Mouse (Mus musculus): Measurements from ENCODE around the gene Myt1l.

The Myt1l gene

GRCm38 (mm10) chr12:29655673-29656072 is 127.5 kb downstream of the Myt1l start:
- no peak for DNase-seq (ENCODE audit: low spot score)

DNA sequence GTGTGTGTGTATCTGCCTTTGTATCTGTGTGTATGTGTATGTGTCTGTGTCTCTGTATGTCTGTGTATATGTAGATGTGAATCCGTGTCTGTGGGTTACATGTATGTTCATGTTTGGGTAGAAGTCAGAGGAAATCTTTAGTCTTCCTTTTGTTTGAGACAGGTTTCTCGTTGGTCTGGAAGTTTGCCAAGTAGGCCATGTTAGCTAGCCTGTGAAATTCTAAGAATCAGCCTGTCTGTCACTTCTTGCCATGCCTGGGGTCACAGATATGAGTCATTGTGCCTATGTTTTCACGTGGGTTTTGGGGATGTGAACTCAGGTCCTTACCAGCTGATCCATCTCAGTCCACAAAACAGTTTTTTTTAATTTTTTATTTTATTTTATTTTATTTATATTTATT is 128.9 kb downstream of the Myt1l start:
- no peak for DNase-seq (ENCODE audit: low spot score)

- DNase-seq (ENCODE audit: low spot score): no peak
Observed at GRCm38 (mm10) chr12:29657870-29658269, 129.7 kb downstream of the Myt1l start.

DNA sequence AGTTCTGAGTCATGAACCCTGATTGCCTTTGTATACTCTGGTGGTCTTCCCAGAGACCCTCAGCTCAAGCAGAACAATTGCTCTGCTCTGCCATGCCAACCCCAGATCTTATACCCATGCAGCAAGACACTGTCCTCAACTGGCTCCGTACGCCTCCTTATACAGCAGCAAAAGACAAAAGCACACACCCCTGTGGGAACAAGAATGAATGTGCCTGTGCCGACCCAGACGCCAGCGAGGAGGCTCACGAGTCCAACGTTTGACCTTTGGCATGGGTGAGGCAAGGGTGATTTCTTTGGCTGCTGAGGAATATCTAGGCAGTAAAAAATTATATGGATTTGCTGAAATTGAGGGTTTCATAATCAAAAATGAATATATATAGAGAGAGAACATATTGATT is 143.8 kb downstream of the Myt1l start:
- DNase-seq (ENCODE audit: low spot score): no peak

GRCm38 (mm10) chr12:29675594-29676362 is 147.6 kb downstream of the Myt1l start:
- peak; percentile 76 for DNase-seq (ENCODE audit: low spot score)

DNA sequence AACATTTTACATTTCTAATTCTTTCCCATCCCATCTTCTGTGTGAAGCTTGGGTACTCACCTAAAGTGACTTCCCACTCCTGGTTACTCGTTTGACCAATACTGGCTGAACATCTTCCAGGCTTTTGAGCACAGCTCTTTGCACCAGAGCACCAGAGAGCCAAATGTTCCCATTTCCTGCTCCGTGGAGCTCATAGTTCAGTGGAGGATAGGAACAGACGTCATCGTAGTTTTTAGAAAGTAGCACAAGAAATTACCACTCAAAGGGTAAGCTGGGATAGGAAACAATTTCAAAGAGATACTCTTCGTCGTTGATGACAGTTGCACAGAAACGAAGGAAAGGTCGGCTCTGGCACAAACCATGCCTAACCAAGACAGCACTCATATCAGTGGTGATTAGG is 154.2 kb downstream of the Myt1l start:
- DNase-seq (ENCODE audit: low spot score): no peak

DNA sequence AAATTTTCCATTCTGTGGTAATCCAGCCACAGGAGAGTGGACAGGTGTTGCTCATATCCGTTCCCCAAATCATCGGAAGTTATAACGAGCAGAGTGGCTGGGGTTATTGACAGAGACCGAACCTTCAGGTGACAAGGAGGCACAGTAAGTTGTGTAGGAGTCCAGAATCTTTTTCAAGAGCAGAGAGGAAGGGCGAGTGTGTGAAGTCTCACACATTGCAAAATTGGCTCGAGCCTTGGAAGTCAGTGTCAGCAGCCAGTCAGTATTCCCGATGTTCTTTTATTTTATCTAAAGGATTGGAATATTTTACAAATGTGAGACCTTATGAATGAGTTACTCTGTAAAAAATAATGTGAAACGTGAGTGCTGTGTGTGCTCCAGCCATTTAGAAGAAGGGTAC is 154.8 kb downstream of the Myt1l start:
- no peak for DNase-seq (ENCODE audit: low spot score)

- DNase-seq (ENCODE audit: low spot score): no peak
Observed at GRCm38 (mm10) chr12:29686241-29686640, 158.1 kb downstream of the Myt1l start.

GRCm38 (mm10) chr12:29691566-29691965 is 163.4 kb downstream of the Myt1l start:
- DNase-seq (ENCODE audit: low spot score): no peak

GRCm38 (mm10) chr12:29695194-29695593 is 167.0 kb downstream of the Myt1l start:
- peak; percentile 79 for DNase-seq (ENCODE audit: low spot score)

- DNase-seq (ENCODE audit: low spot score): peak; percentile 67
Observed at GRCm38 (mm10) chr12:29697526-29698500, 169.6 kb downstream of the Myt1l start.

DNA sequence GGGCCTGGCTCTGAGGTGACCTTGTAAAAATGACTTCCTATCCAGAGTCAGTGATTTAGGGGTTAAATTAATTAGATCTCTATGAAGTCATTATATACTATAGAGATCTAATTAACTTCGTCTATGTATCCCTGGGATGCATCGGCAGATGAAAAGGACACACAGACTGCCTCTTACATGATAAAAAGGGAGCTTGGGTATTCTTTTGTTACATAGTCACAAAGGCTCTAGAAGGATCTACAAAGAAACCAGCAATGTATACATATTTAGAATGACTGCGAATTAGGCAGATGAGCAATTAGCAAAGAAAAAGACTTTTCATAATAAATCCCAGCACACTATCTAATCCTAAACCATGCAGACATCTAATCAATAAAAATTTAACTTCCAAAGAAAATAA is 170.4 kb downstream of the Myt1l start:
- DNase-seq (ENCODE audit: low spot score): no peak

DNA sequence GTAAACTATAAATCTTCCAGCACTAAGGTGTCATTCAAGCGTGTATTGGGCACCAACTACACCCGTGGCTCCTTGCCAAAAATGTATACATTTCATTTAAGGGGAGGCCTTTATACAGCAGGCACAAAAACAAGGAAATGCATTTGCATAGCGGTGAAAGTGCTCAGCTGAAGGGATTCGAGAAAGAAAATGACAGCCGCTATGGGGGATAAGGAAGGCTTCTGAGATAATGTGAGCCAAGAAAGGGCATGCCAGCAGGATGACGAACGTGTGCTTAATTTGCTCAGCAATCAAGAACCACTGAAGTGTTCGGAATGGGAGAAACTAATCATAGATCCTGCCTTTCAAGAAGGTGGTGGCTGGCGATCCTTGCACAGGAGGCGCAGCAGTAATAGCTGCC is 170.8 kb downstream of the Myt1l start:
- no peak for DNase-seq (ENCODE audit: low spot score)

DNA sequence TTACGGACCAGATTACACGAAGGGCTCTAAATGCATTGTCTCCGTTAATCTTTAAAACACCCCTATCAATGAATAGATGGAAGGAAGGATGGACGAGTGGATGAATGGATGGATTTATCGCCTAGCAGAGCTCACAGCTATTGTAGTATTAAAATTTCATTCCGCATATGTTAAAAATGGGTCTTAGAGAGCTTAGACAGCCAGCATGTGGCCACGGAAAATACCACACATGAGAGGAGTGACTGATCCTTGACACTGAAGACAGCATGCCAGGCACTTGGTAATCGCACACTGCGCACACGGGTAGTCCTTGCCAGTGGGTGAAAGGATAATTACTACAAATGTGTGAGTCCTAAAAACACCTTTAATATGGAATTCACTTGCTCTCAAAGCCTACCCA is 171.2 kb downstream of the Myt1l start:
- no peak for DNase-seq (ENCODE audit: low spot score)

DNA sequence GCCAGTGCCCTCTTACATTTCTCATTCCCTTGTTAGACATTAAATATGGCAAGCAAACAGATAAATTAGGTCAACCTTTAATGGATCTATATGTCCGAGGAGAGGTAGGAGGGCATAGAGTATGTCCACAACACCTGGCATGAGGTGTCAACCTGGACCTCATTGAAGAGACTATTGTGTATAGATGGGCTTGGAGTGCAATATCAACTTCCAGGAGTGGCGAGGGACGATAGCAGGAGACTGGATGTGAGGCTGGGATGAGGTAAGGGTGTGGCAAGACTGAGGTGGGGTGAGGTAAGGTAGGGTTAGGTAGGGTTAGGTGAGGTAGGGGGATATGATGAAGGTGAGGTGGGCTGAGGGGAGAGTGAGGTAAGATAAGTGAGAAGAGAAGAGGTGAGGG is 171.8 kb downstream of the Myt1l start:
- DNase-seq (ENCODE audit: low spot score): no peak

DNA sequence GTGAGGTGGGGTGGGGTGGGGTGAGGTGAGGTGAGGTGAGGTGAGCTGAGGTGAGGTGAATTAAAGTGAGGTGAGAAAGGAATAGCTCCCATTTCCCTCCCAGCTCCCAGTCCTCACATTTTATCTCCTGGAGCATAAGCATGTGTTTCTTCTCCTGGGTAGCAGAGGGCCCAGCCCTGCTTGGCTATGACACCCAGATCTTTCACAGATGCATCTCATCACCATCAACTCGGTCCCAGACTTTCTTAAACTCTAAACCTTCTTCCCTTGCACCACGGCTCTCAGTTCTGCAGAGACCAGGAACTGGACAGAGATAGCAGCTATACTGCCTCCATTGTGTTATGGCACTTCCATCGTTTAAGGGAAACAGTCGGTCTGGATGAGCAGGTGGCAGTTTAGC is 172.9 kb downstream of the Myt1l start:
- no peak for DNase-seq (ENCODE audit: low spot score)

DNA sequence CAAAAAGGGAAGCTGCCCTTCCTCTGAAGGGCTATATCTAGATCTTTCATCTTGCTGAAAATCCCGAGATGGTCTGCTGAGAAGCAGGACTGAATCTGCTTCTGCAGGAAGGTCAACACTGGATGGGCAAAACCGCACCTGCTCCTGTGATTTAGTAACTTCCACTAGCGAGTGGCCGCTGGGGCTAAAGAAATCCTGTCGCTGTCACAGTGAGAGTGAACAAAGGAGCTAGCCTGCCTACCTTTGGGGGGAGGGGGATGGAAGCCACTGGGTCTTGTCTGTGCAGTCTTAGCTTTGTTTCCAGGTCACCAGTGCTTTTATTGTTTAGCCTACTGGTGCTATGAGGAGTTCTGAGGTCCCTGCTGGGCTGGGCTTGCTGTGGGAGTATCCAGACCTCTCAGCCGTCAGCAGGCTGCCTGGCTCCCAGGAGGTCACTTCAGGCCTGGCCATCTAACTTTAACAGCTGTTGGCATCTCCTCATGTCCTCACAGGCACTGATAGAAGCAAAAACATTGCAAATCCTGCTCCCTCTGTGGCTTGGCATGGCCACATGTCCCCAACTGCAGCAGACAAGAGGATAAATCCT is 173.6 kb downstream of the Myt1l start:
- no peak for DNase-seq (ENCODE audit: low spot score)

DNA sequence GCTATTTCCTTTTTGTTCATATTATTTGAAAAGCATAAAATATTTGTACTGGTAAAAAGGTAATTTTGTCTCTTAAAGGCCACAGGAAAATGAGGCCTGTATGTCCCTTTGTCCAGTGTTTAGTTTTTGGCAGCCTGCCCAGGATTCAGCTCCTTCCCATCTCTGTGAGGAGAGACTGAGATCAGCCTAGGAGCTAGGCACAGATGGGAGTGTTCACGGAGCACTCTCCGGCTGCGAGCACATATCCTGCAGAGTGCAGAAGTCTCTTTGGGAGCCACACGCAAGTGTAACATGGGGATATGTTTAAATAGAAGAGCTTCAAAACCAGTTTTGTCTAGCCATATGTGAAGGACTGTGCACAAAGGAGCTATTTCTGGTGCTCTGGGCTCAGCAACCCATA is 174.4 kb downstream of the Myt1l start:
- DNase-seq (ENCODE audit: low spot score): peak; percentile 65

GRCm38 (mm10) chr12:29703541-29703940 is 175.4 kb downstream of the Myt1l start:
- no peak for DNase-seq (ENCODE audit: low spot score)

DNA sequence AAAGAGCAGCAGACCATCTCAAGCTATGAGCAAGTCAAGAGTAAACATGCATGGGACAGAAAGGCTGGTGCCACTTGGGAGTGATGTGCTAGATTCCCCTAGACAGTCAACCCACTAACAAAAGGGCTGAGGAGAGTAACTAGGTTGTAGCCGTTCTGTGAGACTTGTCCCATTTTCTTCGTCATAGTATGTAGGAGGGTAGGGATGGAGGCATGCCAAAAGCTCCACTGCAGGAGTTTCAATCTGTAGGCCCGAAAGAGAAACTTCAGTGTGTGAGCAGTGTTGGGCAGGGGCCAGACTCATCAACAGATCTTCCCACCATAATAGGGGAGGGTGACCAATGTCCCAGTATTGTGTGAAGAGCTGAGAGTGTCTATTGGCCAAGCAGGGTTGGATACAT is 178.9 kb downstream of the Myt1l start:
- DNase-seq (ENCODE audit: low spot score): no peak

DNA sequence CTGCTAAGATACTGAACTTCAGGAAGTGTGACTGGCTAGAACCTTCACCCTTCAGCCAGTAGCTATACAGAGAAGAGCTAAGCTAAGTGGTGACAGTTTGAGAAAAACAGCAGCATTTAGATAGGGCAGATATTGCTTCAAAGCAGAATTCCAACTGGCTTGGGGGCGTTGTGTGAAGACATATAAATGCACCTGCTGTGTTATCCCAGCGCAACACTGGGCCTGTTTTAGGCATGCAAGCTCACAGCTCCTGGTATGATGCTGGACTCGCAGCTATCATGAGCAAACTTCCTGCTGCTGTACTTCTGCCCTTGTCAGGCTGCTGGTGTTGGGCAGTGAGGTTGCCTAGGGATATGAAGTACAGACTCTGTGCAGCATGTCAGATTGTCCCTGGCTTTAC is 180.0 kb downstream of the Myt1l start:
- DNase-seq (ENCODE audit: low spot score): peak; percentile 56

DNA sequence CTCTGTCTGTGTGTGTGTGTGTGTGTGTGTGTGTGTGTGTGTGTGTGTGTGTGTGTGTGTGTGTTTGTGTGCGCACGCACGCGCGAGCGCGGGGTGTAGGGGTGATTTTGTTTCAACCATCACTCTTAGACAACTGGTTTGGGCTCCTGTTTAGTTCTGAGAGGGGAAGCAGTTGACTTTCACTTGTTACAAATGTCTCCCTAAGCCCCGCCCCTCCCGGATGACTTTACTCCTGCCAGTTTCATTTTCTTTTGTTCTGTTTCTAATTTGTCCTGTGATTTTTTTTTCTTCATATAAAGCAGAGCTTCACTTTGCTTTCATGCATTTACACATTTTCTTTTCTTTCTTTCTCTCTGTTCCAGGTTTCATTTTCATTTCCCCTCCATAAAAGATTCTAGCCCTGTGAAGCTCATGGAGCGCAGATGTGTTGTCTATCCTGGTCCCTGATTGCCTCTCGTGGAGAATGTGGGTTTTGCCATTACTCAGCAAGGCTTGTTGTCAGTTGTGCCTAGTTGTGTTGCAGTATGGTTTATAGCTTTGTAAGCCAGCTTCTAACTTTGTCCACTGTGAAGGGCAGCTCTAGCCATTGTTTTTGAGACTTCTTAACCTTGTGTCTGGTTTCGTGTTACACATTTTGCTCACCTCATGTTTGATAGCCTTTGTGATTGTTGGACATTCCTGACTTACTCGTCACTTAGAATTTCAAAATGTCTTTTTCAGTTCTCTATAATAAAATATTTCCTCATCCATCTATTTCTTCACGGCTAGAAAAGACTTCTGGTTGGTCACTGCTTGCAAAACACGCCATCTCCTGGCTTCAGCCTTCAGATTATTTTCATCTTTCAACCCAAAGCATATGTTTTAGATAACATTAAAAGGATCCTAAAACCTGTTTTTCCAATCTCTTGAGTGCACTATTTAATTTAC is 184.9 kb downstream of the Myt1l start:
- no peak for DNase-seq (ENCODE audit: low spot score)

Measured in layer of hippocampus, adult 11-12 months (tissue).